Mouse (Mus musculus) heart, embryonic 14.5 days (tissue): Measurements from ENCODE around the gene Casz1. TPM values are rescaled to one million over a fixed set of nuclear protein-coding genes. Genes with fewer than 3 reads are reported as not detected.

Source experiments
- ATAC-seq: fragments of 200-750 bp; cut with Nextera tagmentation; 2 replicates; pipeline ENCODE4 v1.8.0; 2017; ENCODE audit warnings: low read depth, moderate TSS enrichment; ENCODE audit not compliant: insufficient number of reproducible peaks, insufficient read depth, low FRiP score
- H3K27ac ChIP-seq, 2 experiments: fragments of 200-500 bp in 1 of 2; fragments of 300-500 bp in 1 of 2; sonication (generic) in 1 of 2; replicated peaks in 1 of 2; 2 replicates each; pipeline ENCODE4 v1.5.1; 2012 to 2014; ENCODE audit warnings: low read depth in 2 of 2, low read length in 2 of 2, control low read depth in 1 of 2, mild to moderate bottlenecking in 1 of 2, mixed read lengths in 1 of 2; ENCODE audit not compliant: control insufficient read depth in 1 of 2, insufficient read depth in 1 of 2
- H3K27me3 ChIP-seq: fragments of 300-500 bp; sonication (generic); 2 replicates; pipeline ENCODE4 v1.6.1; 2014; ENCODE audit warnings: mild to moderate bottlenecking, low read length, control low read depth; ENCODE audit not compliant: control insufficient read depth, insufficient read depth
- H3K36me3 ChIP-seq: fragments of 300-500 bp; sonication (generic); 2 replicates; pipeline ENCODE4 v1.6.1; 2014; ENCODE audit warnings: mild to moderate bottlenecking, control low read depth, low read length, mixed read lengths; ENCODE audit not compliant: control insufficient read depth, insufficient read depth
- H3K4me1 ChIP-seq, 2 experiments: fragments of 200-500 bp in 1 of 2; fragments of 300-500 bp in 1 of 2; sonication (generic) in 1 of 2; 2 replicates each; pipeline ENCODE4 v1.6.1; 2012 to 2014; ENCODE audit warnings: low read length in 2 of 2, control low read depth in 1 of 2, mixed read lengths in 1 of 2; ENCODE audit not compliant: control insufficient read depth in 2 of 2, insufficient read depth in 2 of 2
- H3K4me2 ChIP-seq: fragments of 300-500 bp; sonication (generic); 2 replicates; pipeline ENCODE4 v1.6.1; 2014; ENCODE audit warnings: mild to moderate bottlenecking, low read length
- H3K4me3 ChIP-seq, 2 experiments: fragments of 200-500 bp in 1 of 2; fragments of 300-500 bp in 1 of 2; sonication (generic) in 1 of 2; 2 replicates each; pipeline ENCODE4 v1.5.1; 2012 to 2014; ENCODE audit warnings: low read length in 2 of 2, mild to moderate bottlenecking in 2 of 2, control low read depth in 1 of 2, low read depth in 1 of 2, moderate library complexity in 1 of 2; ENCODE audit not compliant: control insufficient read depth in 1 of 2, insufficient read depth in 1 of 2
- H3K9ac ChIP-seq: fragments of 300-500 bp; sonication (generic); 2 replicates; pipeline ENCODE4 v1.6.1; 2014; ENCODE audit warnings: mild to moderate bottlenecking, low read length
- H3K9me3 ChIP-seq: fragments of 300-500 bp; sonication (generic); 2 replicates; pipeline ENCODE4 v1.6.1; 2016; ENCODE audit warnings: low read length, control low read depth; ENCODE audit not compliant: control insufficient read depth
- WGBS: fragments of 180-500 bp; shearing (Covaris S2); extraction: QIAGEN DNeasy Blood & Tissue Kit; methylation state at CpG from one replicate; pipeline ENCODE4 v1.1.7; 2014; 5-methylcytosine and 5-hydroxymethylcytosine counted together
- polyA plus RNA-seq: library from polyadenylated mRNA; unstranded; fragments of >200 nt; fragmentation: Nextera tagmentation; extraction: Ambion mirVana; gene quantifications from 2 replicates; pipeline ENCODE4 v1.2.1, GENCODE M21; 2014

The Casz1 gene
- polyA plus RNA-seq, 1 experiment from 2014 or later, result 24.6 TPM

GRCm38 (mm10) chr4:148833245-148833990, 29.2 kb downstream of the Casz1 start:
- Histone ChIP-seq H3K9ac (no peak overlapping the region), H3K27ac (no peak overlapping the region; a peak in 1 of 4 replicates), H3K4me2 (no peak overlapping the region), H3K9me3 (no peaks in the 10 kb centered on the region), H3K4me1 (peaks cover 46 to 55% of the 10 kb centered on the region in 2 experiments), H3K4me3 (no peak overlapping the region), H3K27me3 (no peaks in the 10 kb centered on the region), H3K36me3 (peaks cover 4% of the 10 kb centered on the region; the same call in 1 of the 2 replicates)
- ATAC-seq, result no peak
- WGBS, result 67% methylated on average over 21 of the region's 21 CpGs

- Histone ChIP-seq H3K4me2 (no peak overlapping the region), H3K4me3 (no peak overlapping the region), H3K36me3 (peaks cover 26% of the 10 kb centered on the region), H3K9me3 (no peaks in the 10 kb centered on the region), H3K27me3 (no peaks in the 10 kb centered on the region), H3K27ac (peak overlapping the region; percentile 33 to 51; a peak in 2 of 4 replicates), H3K4me1 (peaks cover 46 to 55% of the 10 kb centered on the region in 2 experiments), H3K9ac (peak overlapping the region; percentile 18; the same call in 1 of the 2 replicates)
- WGBS, result 37% methylated on average over 6 of the region's 6 CpGs
- no peak for ATAC-seq
Measured at GRCm38 (mm10) chr4:148836391-148836790, 32.2 kb downstream of the Casz1 start.

GRCm38 (mm10) chr4:148837046-148837445, 32.8 kb downstream of the Casz1 start:
- Histone ChIP-seq H3K4me3 (no peak overlapping the region), H3K9me3 (no peaks in the 10 kb centered on the region), H3K27me3 (no peaks in the 10 kb centered on the region), H3K9ac (0 out of 2 replicates have a peak overlapping the region, but pooled peaks have one; percentile 18), H3K36me3 (peaks cover 26% of the 10 kb centered on the region), H3K27ac (peak overlapping the region in 1 of 2 experiments; percentile 51; a peak in 1 of 4 replicates), H3K4me1 (peaks cover 46 to 57% of the 10 kb centered on the region in 2 experiments), H3K4me2 (no peak overlapping the region)
- no peak for ATAC-seq
- 59% methylated on average over 9 of the region's 9 CpGs for WGBS

GRCm38 (mm10) chr4:148837644-148838043, 33.4 kb downstream of the Casz1 start:
- WGBS, result 82% methylated on average over 6 of the region's 6 CpGs

GRCm38 (mm10) chr4:148842302-148842701, 38.1 kb downstream of the Casz1 start:
- no peak for ATAC-seq
- no peak overlapping the region for H3K4me2 ChIP-seq
- H3K9ac ChIP-seq, result no peak overlapping the region
- H3K9me3 ChIP-seq, result no peaks in the 10 kb centered on the region
- H3K36me3 ChIP-seq, result peaks cover 40% of the 10 kb centered on the region
- WGBS, result 58% methylated on average over 6 of the region's 6 CpGs
- H3K27me3 ChIP-seq, result no peaks in the 10 kb centered on the region
- H3K27ac ChIP-seq, result no peak overlapping the region
- H3K4me1 ChIP-seq, result peaks cover 11 to 23% of the 10 kb centered on the region in 2 experiments
- no peak overlapping the region for H3K4me3 ChIP-seq

More at GRCm38 (mm10) chr4:148837644-148838043, 33.4 kb downstream of the Casz1 start:
- Histone ChIP-seq H3K9ac (no peak overlapping the region), H3K4me1 (peaks cover 46 to 55% of the 10 kb centered on the region in 2 experiments), H3K36me3 (peaks cover 27% of the 10 kb centered on the region), H3K9me3 (no peaks in the 10 kb centered on the region), H3K27ac (no peak overlapping the region), H3K4me3 (no peak overlapping the region), H3K27me3 (no peaks in the 10 kb centered on the region), H3K4me2 (no peak overlapping the region)
- ATAC-seq, result no peak

GRCm38 (mm10) chr4:148844921-148845320, 40.7 kb downstream of the Casz1 start:
- H3K4me2 ChIP-seq, result no peak overlapping the region
- no peaks in the 10 kb centered on the region for H3K27me3 ChIP-seq
- peaks cover 9 to 27% of the 10 kb centered on the region in 2 experiments; a peak in 3 of 4 replicates for H3K4me1 ChIP-seq
- ATAC-seq, result no peak
- no peak overlapping the region for H3K4me3 ChIP-seq
- WGBS, result 56% methylated on average over 7 of the region's 7 CpGs
- peaks cover 25% of the 10 kb centered on the region for H3K36me3 ChIP-seq
- no peaks in the 10 kb centered on the region for H3K9me3 ChIP-seq
- H3K9ac ChIP-seq, result no peak overlapping the region
- H3K27ac ChIP-seq, result no peak overlapping the region

GRCm38 (mm10) chr4:148846203-148846602, 42.0 kb downstream of the Casz1 start:
- Histone ChIP-seq H3K27me3 (no peaks in the 10 kb centered on the region), H3K4me2 (no peak overlapping the region)
- 51% methylated on average over 8 of the region's 9 CpGs for WGBS

More at GRCm38 (mm10) chr4:148846203-148846602, 42.0 kb downstream of the Casz1 start:
- Histone ChIP-seq H3K9me3 (no peaks in the 10 kb centered on the region), H3K4me1 (peaks cover 9 to 34% of the 10 kb centered on the region in 2 experiments; a peak in 3 of 4 replicates), H3K27ac (no peak overlapping the region), H3K9ac (no peak overlapping the region), H3K36me3 (peaks cover 17% of the 10 kb centered on the region; the same call in 1 of the 2 replicates), H3K4me3 (no peak overlapping the region)
- 0 out of 2 replicates have a peak, but pooled peaks have one; percentile 10 for ATAC-seq
